Mouse (Mus musculus): Measurements from ENCODE around the gene Rbks.
"Not testable (repeated sequence)": the region's sequence is repeated elsewhere in the genome, so short reads cannot be mapped to it uniquely, and the experiment has no call there.

Rbks gene

DNA sequence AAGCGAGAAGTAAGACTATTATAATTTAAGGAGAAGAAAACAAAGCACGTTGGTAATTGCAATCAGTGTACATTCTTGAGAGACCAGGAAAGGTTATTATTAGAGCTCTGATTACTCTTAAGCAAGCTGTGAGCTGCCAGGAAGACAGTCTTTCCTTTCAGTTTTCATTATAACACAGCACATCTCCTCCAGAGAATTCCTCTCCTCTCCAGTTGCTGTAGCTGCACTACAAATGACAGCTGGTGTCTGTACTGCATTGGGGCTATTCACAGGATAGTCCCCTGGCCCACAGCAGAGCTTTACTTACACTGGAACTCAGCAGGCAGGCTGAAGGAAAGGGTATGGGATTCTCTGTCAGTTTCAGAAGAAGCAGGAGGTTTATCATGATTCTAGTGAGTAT, 24.0 kb downstream of the Rbks start:
- DNase-seq, result no peak

DNA sequence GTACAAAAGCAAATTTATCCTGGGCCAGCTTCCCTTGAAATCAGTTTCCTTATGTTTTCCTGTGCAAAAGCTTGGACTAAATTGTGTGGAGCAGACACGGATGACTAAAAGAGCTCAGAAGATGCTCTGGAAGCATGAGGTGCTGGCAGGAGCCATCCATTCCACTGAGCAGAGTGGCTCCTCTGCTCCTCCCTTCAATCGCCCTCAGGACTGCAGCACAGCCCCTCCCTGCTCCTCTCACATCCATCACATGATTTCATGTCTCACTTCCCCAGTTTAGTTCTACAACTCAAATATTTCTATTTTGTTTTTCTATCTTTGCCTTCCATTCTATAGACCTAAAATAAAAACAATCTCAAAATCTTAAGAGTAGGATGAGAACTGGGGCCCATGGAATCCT, 26.3 kb downstream of the Rbks start:
- no peak for DNase-seq

DNA sequence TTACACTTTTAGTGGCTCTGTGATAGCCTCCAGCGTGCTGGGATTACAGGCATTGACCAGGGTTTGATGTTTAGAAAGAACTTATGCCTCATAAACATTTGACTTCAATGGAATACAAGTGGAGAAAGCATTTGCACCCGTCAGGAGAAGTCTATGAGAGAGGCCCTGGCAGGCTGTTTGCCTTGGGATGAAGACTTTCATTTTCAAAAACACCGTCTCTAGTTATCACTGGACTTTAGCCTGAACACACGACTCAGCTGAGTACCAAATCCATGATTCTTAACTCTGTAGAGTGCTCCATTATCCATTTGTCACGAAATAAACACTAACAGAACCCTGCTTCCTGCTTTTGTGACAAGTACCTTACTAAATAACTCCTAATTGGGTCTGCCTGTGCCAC, 27.4 kb downstream of the Rbks start:
- no peak for DNase-seq

DNA sequence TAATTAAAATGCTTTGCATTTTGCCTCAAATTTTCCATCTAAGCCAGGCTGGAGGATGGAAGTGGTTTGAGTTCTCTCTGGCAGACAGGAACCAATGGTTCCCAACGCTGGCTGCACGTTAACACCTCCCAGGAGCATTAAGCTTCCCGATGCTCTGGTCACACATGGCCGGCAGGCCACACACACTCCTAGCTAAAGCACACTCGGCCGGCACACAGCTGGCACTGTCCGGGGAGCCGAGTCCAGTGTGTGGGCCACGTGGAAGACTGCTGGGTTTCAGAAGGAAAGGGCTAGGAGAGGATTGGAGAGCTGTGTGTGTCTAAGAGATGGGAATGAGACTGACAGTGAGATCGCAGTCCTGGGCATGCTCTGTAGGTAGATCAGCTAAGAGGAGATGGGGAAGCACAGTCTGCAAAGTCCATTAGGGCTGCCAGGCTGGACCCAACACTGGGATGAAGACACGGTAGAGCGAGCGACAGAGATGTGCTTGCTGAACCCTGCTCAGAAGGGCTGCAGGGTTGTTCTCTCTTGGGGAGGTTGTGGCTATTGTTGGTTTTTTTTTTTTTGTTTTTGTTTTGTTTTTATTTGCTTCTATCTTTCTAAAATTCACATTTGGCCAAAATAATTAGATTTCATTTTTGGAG, 29.0 kb downstream of the Rbks start:
- no peak for DNase-seq

DNA sequence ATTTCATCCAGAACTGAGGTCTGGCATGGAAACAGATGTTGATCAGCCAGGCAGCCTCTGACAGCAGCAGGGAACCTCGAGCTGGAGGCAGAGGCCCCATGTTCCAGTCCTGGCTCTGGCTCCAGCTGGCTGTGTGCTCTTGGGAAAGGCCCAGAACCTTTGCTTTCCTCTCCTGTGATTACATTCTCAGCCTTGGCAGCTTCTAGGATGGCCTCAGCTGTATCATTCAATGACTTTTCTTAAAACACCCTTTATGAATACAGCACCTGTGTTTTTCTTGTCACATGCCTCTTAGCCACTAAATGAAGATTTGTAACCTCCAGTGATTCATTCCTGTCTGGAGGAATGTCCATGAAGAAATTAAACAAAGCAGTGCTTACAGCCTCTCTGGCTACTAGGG, 31.3 kb downstream of the Rbks start:
- no peak for DNase-seq

DNA sequence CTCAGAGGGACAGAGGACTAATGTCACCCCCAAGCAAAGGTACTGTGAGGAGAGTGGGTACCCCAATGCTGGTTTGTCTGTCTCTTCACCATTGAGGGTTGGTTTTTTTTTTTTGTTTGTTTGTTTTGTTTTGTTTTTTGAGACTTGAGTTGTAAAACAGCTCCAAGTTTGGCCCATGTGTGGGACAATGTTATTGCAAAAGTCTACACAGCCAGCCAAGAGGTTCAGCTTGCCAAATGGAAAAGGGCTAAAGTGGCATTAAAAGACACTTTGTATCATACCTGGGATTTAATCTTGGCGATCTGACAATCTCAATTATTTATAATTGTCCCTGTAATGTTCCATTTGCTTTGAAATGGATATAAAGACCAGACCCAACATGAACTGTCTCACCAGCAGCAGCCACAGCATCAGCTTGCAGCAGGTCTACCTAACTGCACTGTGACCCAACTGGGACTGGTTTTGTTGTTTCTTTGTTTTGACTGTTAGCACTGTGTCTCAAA, 41.7 kb downstream of the Rbks start:
- DNase-seq, result no peak

DNA sequence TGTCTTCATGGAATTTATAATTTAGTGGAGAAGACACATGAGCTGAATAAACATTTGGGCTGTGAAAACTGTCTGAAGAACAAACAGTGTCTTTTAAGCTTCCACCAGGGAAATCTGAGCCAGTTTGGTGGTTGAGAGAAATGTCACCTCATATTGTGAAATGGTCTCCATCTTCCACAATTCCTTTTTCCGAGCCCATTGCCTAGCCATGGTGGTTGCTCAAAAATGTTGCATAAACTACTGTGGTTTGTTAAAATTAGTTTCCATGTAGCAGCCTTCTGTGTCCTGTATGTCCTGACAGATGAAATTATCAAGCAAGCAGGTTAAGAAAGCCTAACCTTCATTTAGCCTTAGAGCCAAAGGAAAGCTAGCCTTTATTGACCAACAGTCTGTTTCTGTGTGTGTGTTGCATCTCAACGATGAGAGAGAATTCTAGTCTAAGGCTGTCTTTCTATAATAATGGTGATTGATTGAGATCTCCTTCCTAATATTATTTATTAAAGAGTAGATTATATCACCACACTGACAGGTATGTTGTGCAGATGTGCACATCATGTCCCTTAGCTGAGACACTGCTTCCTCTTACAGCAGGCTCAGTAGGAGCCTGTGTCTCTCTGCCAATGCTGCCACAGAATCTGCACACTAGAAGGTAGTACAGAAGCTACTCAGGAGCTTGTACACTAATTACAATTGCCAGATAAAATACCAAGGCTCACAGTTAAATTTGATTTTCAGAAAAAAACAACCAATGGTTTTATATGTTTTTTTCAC, 46.7 kb downstream of the Rbks start:
- no peak for DNase-seq

- DNase-seq, result no peak
Measured at GRCm38 (mm10) chr5:31647327-31647726, 50.1 kb downstream of the Rbks start.

GRCm38 (mm10) chr5:31646574-31646973, 50.9 kb downstream of the Rbks start:
- DNase-seq, result no peak

DNA sequence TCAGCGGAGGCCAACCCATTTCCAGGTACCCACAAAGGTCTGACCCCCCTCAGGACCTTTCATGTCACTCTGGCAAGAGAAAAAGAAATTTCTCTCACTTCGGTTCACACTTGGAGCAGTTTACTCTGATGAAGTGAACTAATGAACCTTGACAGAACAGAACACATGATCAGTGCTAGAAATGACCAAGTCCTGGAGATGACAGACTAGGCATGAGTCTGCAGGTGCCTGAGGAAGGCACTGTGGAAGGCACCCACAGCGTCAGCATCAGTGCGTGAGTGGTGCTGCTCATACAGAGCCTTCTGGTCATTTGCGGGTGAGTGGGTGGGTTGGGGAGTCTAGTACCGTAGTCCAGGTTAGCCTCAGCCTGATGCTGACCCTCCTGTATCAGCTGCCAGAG, 51.6 kb downstream of the Rbks start:
- no peak for DNase-seq

GRCm38 (mm10) chr5:31644847-31645246, 52.6 kb downstream of the Rbks start:
- no peak for DNase-seq

GRCm38 (mm10) chr5:31644272-31644671, 53.2 kb downstream of the Rbks start:
- DNase-seq, result no peak

DNA sequence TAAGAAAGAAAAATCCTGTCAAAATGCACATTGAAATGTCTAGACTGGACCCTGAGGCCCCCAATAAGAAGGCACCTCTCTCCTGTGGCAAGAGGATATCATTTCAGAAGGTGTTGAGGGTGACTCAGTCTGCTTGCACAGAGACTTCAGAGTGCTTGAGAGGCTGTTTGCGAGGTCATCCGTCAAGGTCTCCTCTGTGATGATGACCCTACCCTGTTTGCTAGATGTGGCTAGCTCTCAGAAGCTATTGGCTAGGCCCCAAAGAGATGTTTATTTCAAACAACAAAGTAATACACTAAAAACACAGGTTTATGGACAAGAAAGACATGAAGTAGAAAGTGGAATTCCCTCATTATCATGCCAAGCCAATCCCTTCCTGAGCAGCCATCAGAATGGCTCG, 55.1 kb downstream of the Rbks start:
- no peak for DNase-seq

- no peak for DNase-seq
Measured at GRCm38 (mm10) chr5:31640542-31640941, 56.9 kb downstream of the Rbks start.

GRCm38 (mm10) chr5:31636636-31637253, 60.7 kb downstream of the Rbks start:
- no peak for DNase-seq

GRCm38 (mm10) chr5:31634679-31635078, 62.7 kb downstream of the Rbks start:
- no peak for DNase-seq

DNA sequence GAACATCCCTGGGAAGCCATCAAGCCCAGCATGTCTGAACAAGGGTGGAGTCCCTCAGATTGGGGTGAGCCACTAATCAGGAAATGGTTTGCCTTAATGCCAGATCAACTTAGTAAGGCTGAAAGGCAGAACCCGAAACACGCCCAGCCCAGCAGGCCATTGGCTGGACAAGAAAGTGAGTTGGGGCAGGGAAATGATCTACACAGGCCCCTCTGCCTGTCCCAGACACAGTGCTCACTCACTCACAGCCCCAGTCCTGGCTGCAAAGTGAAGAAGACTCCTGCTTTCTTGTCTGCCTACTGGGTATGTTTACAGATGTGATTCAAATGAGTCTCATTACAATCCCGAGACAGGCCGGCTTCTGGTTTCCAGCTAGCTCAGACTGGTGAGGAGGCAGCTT, 63.3 kb downstream of the Rbks start:
- DNase-seq, result no peak

- not testable (repeated sequence) for DNase-seq
Measured at GRCm38 (mm10) chr5:31631169-31631568, 66.3 kb downstream of the Rbks start.

DNA sequence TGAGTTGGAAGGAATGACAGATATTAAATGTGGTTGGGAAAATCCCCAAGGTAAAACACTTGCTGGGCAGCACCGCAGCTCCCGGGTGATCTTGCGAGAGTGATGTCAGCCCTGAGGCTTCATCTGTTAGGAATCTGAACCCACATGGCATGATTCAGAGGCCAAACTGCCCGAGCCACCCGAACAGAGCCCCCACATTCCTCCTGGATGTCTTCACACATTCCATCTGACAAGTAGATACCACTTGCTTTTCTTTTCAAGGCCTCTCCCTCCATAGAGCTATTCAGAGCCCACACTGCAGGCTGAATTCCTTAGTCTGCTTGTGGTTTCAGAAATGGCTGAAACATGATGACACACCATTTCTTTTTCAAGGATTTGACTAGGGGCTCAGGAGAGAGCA, 67.4 kb downstream of the Rbks start:
- DNase-seq, result no peak

- no peak for DNase-seq
Measured at GRCm38 (mm10) chr5:31628555-31628954, 68.9 kb downstream of the Rbks start.

- DNase-seq, result no peak
Measured at GRCm38 (mm10) chr5:31627562-31628526, 69.6 kb downstream of the Rbks start.

- DNase-seq, result no peak
Measured at GRCm38 (mm10) chr5:31627117-31627516, 70.3 kb downstream of the Rbks start.

GRCm38 (mm10) chr5:31620326-31620725, 77.1 kb downstream of the Rbks start:
- DNase-seq, result no peak
